Mouse (Mus musculus) MEL (cell line): Measurements from ENCODE around the gene Thg1l. TPM values are rescaled to one million over a fixed set of nuclear protein-coding genes. Genes with fewer than 3 reads are reported as not detected.

Experiments
- DNase-seq: peaks from one replicate; pipeline ENCODE4 v3.0.0; 2011; ENCODE audit warnings: low read depth, low spot score
- H3K27ac ChIP-seq: 2 replicates; pipeline ENCODE4 v1.5.1; 2012; ENCODE audit warnings: low read depth, mild to moderate bottlenecking, control low read depth, low read length, moderate library complexity; ENCODE audit not compliant: control insufficient read depth
- H3K27me3 ChIP-seq, 2 experiments: fragments of 150-350 bp in 1 of 2; sonication (generic) in 1 of 2; 2 replicates each; pipeline ENCODE4 v1.6.1; 2012; ENCODE audit warnings: low read length in 2 of 2, mild to moderate bottlenecking in 2 of 2, improper control_type of control experiment in 1 of 2, moderate library complexity in 1 of 2; ENCODE audit not compliant: insufficient read depth in 2 of 2, control insufficient read depth in 1 of 2
- H3K36me3 ChIP-seq, 2 experiments: 2 replicates each; pipeline ENCODE4 v1.6.1; 2012 to 2014; ENCODE audit warnings: low read length in 2 of 2, improper control_type of control experiment in 1 of 2, inconsistent platforms in 1 of 2, mild to moderate bottlenecking in 1 of 2; ENCODE audit not compliant: insufficient read depth in 2 of 2, control insufficient read depth in 1 of 2
- H3K4me1 ChIP-seq, 2 experiments: fragments of 150-350 bp in 1 of 2; sonication (generic) in 1 of 2; 2 replicates each; pipeline ENCODE4 v1.6.1; 2012; ENCODE audit warnings: low read length in 2 of 2, improper control_type of control experiment in 1 of 2, mild to moderate bottlenecking in 1 of 2; ENCODE audit not compliant: insufficient read depth in 2 of 2, control insufficient read depth in 1 of 2
- H3K4me3 ChIP-seq, 2 experiments: fragments of 150-350 bp in 1 of 2; sonication (generic) in 1 of 2; 2 replicates each; pipeline ENCODE4 v1.5.1; 2012; ENCODE audit warnings: low read depth in 2 of 2, low read length in 2 of 2, mild to moderate bottlenecking in 2 of 2, moderate library complexity in 2 of 2, control low read depth in 1 of 2, improper control_type of control experiment in 1 of 2; ENCODE audit not compliant: control insufficient read depth in 1 of 2, insufficient read depth in 1 of 2
- H3K79me2 ChIP-seq: 2 replicates; pipeline ENCODE4 v1.6.1; 2012; ENCODE audit warnings: mild to moderate bottlenecking, low read length, moderate library complexity; ENCODE audit not compliant: control insufficient read depth, poor library complexity, insufficient read depth
- H3K9ac ChIP-seq: 2 replicates; pipeline ENCODE4 v1.6.1; 2012; ENCODE audit warnings: low read depth, mild to moderate bottlenecking, control low read depth, low read length, moderate library complexity; ENCODE audit not compliant: control insufficient read depth, poor library complexity, severe bottlenecking
- H3K9me3 ChIP-seq: fragments of 150-350 bp; sonication (generic); replicated peaks from 2 replicates; pipeline ENCODE4 v1.6.1; 2012; ENCODE audit warnings: mild to moderate bottlenecking, low read length, improper control_type of control experiment, moderate library complexity; ENCODE audit not compliant: insufficient read depth
- BHLHE40 ChIP-seq: IDR thresholded peaks from 2 replicates; pipeline ENCODE4 v1.6.1; 2012; ENCODE audit warnings: low read depth, mild to moderate bottlenecking, inconsistent platforms, low read length, improper control_type of control experiment, borderline replicate concordance
- CHD2 ChIP-seq: IDR thresholded peaks from 2 replicates; pipeline ENCODE4 v1.6.1; 2011; ENCODE audit warnings: low read length, improper control_type of control experiment
- E2F4 ChIP-seq: IDR thresholded peaks from 2 replicates; pipeline ENCODE4 v1.6.1; 2011; ENCODE audit warnings: low read depth, low read length, improper control_type of control experiment, borderline replicate concordance
- ELF1 ChIP-seq: IDR thresholded peaks from 2 replicates; pipeline ENCODE4 v1.6.1; 2014; ENCODE audit warnings: low read depth, mild to moderate bottlenecking, inconsistent platforms, low read length, improper control_type of control experiment, moderate library complexity
- EP300 ChIP-seq, 2 experiments: IDR thresholded peaks; 2 replicates each; pipeline ENCODE4 v1.6.1; 2011; ENCODE audit warnings: improper control_type of control experiment in 2 of 2, low read length in 2 of 2, low read depth in 1 of 2, mild to moderate bottlenecking in 1 of 2
- ETS1 ChIP-seq: IDR thresholded peaks from 2 replicates; pipeline ENCODE4 v1.6.1; 2012; ENCODE audit warnings: low read depth, mild to moderate bottlenecking, inconsistent platforms, low read length, improper control_type of control experiment, moderate library complexity
- GABPA ChIP-seq: IDR thresholded peaks from 2 replicates; pipeline ENCODE4 v1.6.1; 2012; ENCODE audit warnings: low read depth, mild to moderate bottlenecking, inconsistent platforms, low read length, improper control_type of control experiment, moderate library complexity
- GATA1 ChIP-seq: IDR thresholded peaks from 2 replicates; pipeline ENCODE4 v1.6.1; 2011; ENCODE audit warnings: low read depth, low read length, improper control_type of control experiment
- HCFC1 ChIP-seq: IDR thresholded peaks from 2 replicates; pipeline ENCODE4 v1.6.1; 2012; ENCODE audit warnings: low read depth, mild to moderate bottlenecking, inconsistent platforms, low read length, improper control_type of control experiment, moderate library complexity
- MAFK ChIP-seq: IDR thresholded peaks from 2 replicates; pipeline ENCODE4 v1.6.1; 2011; ENCODE audit warnings: low read depth, mild to moderate bottlenecking, low read length, improper control_type of control experiment, borderline replicate concordance
- MAX ChIP-seq: IDR thresholded peaks from 2 replicates; pipeline ENCODE4 v1.6.1; 2011; ENCODE audit warnings: low read length, improper control_type of control experiment
- MAZ ChIP-seq: IDR thresholded peaks from 2 replicates; pipeline ENCODE4 v1.6.1; 2012; ENCODE audit warnings: low read depth, mild to moderate bottlenecking, inconsistent platforms, low read length, improper control_type of control experiment
- MEF2A ChIP-seq: IDR thresholded peaks from 2 replicates; pipeline ENCODE4 v1.6.1; 2014; ENCODE audit warnings: low read depth, mild to moderate bottlenecking, inconsistent platforms, low read length, improper control_type of control experiment; ENCODE audit not compliant: poor library complexity, insufficient replicate concordance, severe bottlenecking; ENCODE audit errors: extremely low read depth
- MXI1 ChIP-seq: IDR thresholded peaks from 2 replicates; pipeline ENCODE4 v1.6.1; 2011; ENCODE audit warnings: mild to moderate bottlenecking, low read depth, low read length, improper control_type of control experiment
- MYB ChIP-seq: IDR thresholded peaks from 2 replicates; pipeline ENCODE4 v1.6.1; 2011; ENCODE audit warnings: mild to moderate bottlenecking, low read depth, low read length, improper control_type of control experiment
- MYC ChIP-seq: IDR thresholded peaks from 2 replicates; pipeline ENCODE4 v1.6.1; 2011; ENCODE audit warnings: low read depth, mild to moderate bottlenecking, low read length, improper control_type of control experiment, moderate library complexity
- NELFE ChIP-seq: IDR thresholded peaks from 2 replicates; pipeline ENCODE4 v1.6.1; 2011; ENCODE audit warnings: low read depth, low read length, improper control_type of control experiment
- POLR2AphosphoS2 ChIP-seq: IDR thresholded peaks from 2 replicates; pipeline ENCODE4 v1.6.1; 2011; ENCODE audit warnings: low read length, improper control_type of control experiment
- POLR2AphosphoS5 ChIP-seq: IDR thresholded peaks from 2 replicates; pipeline ENCODE4 v1.6.1; 2012; ENCODE audit warnings: low read depth, borderline replicate concordance, mild to moderate bottlenecking, inconsistent platforms, low read length, moderate library complexity, mixed read lengths
- RAD21 ChIP-seq: IDR thresholded peaks from 2 replicates; pipeline ENCODE4 v1.6.1; 2011; ENCODE audit warnings: mild to moderate bottlenecking, low read depth, low read length, improper control_type of control experiment
- SIN3A ChIP-seq: IDR thresholded peaks from 2 replicates; pipeline ENCODE4 v1.6.1; 2012; ENCODE audit warnings: low read length, improper control_type of control experiment, inconsistent platforms
- TAL1 ChIP-seq: IDR thresholded peaks from 2 replicates; pipeline ENCODE4 v1.6.1; 2012; ENCODE audit warnings: mild to moderate bottlenecking, inconsistent platforms, low read length, moderate library complexity, mixed read lengths
- TBP ChIP-seq: IDR thresholded peaks from 2 replicates; pipeline ENCODE4 v1.8.0; 2011; ENCODE audit warnings: low read depth, low read length, improper control_type of control experiment
- TCF12 ChIP-seq: IDR thresholded peaks from 2 replicates; pipeline ENCODE4 v1.6.1; 2014; ENCODE audit warnings: low read depth, mild to moderate bottlenecking, inconsistent platforms, low read length, improper control_type of control experiment, moderate library complexity
- USF1 ChIP-seq: IDR thresholded peaks from 2 replicates; pipeline ENCODE4 v1.6.1; 2014; ENCODE audit warnings: low read depth, mild to moderate bottlenecking, inconsistent platforms, low read length, improper control_type of control experiment, moderate library complexity
- ZC3H11A ChIP-seq: IDR thresholded peaks from 2 replicates; pipeline ENCODE4 v1.6.1; 2012; ENCODE audit warnings: low read depth, mild to moderate bottlenecking, inconsistent platforms, low read length, improper control_type of control experiment
- polyA plus RNA-seq, 2 experiments: library from polyadenylated mRNA; stranded (reverse) in 1 of 2; unstranded in 1 of 2; fragments of >175 nt in 1 of 2; fragments of >200 nt in 1 of 2; gene quantifications; 2 replicates each; pipeline versions ENCODE4 v1.2.1 to v1.2.4; 2012; ENCODE audit warnings: low replicate concordance in 2 of 2, low read depth in 1 of 2; ENCODE audit not compliant: insufficient read length in 2 of 2, insufficient read depth in 1 of 2, missing spikeins in 1 of 2
- total RNA-seq: library from RNA; depleted of rRNA; stranded (reverse); fragments of 300-350 nt; gene quantifications from 2 replicates; pipeline ENCODE4 v1.2.3, GENCODE M21; 2012

The Thg1l gene
- total and polyA plus RNA-seq, 3 experiments = 65.8 to 569 (median 77.5) TPM

DNA sequence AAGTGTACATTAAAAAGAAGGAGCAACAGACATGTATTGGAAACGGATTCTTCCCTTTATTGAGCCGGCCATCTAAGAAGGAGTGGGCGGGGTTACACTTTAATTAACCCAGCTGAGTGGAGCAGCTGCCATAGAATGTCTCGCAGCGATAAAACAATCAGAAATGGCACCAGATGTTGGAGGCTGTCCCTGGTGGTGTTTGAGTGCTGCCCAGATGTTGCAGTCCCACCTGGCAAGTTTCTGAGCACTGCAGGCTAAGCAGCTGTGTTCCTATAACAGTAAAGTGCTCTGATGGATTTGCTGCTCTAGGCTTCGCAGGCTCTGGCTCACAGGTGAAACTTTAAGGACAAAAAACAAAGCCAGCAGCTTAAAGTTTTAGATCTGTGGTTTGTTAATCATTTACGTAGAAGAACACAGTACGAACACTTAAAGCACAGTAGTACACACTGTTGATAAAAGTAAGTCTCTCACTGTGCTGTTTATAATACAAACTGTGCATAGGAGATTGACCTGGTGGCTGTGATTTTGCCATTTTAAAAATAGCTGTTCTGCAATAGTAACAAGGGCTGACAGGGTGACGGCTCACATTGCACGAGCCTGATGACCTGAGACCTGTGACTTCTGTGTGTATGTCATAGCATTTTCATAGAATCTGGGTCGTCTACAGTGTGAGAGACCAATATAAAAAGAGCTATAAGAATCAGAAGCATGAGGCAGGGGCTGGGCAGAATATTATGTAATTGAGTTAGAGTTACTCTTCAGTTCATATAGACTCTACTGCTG is 54.9 kb downstream of the Thg1l start:
- Histone ChIP-seq H3K79me2 (no peaks in the 10 kb centered on the region), H3K4me3 (no peak overlapping the region), H3K27me3 (no peaks in the 10 kb centered on the region), H3K9ac (no peak overlapping the region), H3K4me1 (no peaks in the 10 kb centered on the region), H3K27ac (no peak overlapping the region), H3K36me3 (peaks cover 0 to 46% of the 10 kb centered on the region in 2 experiments; a peak in 2 of 4 replicates), H3K9me3 (no peaks in the 10 kb centered on the region)
- DNase-seq = no peak
- TF ChIP-seq TAL1 (no peak), E2F4 (no peak), MYC (no peak), ZC3H11A (no peak), MAZ (no peak), POLR2AphosphoS5 (no peak), MAFK (no peak), ETS1 (no peak), CHD2 (no peak), SIN3A (no peak), POLR2AphosphoS2 (no peak), GATA1 (no peak), EP300 (IDR thresholded peaks at IDR 0.05; ENCODE audit: low read depth in 1 of 2, low read length in 2 of 2) (no peak), HCFC1 (no peak), NELFE (no peak), MYB (no peak), MAX (no peak), MXI1 (no peak), GABPA (no peak), ELF1 (no peak)

- DNase-seq = no peak
- no peak overlapping the region for H3K4me3 ChIP-seq
- H3K27ac ChIP-seq = no peak overlapping the region
- no peak overlapping the region for H3K9ac ChIP-seq
- TF ChIP-seq MYC (no peak), USF1 (no peak), ETS1 (no peak), ZC3H11A (no peak), TBP (no peak), MAFK (no peak), MAZ (no peak), MEF2A (no peak), TCF12 (no peak), RAD21 (no peak), BHLHE40 (no peak)
- H3K27me3 ChIP-seq = no peaks in the 10 kb centered on the region
- H3K9me3 ChIP-seq = no peaks in the 10 kb centered on the region
- no peaks in the 10 kb centered on the region; the same call in 1 of the 2 replicates for H3K79me2 ChIP-seq
- peaks cover 0 to 63% of the 10 kb centered on the region in 2 experiments; a peak in 2 of 4 replicates for H3K36me3 ChIP-seq
- H3K4me1 ChIP-seq = no peaks in the 10 kb centered on the region
Observed at GRCm38 (mm10) chr11:45897392-45897791, 57.9 kb downstream of the Thg1l start.
